Mouse (Mus musculus) intestine, postnatal 0 days (tissue): ENCODE measurements around the gene Mob2. TPM values are rescaled to one million over a fixed set of nuclear protein-coding genes. Genes with fewer than 3 reads are reported as not detected.

ENCODE experiments used
- ATAC-seq: fragments of 200-750 bp; cut with Nextera tagmentation; 2 replicates; pipeline ENCODE4 v1.8.0; 2017; ENCODE audit warnings: mild to moderate bottlenecking, moderate TSS enrichment, moderate library complexity
- H3K27ac ChIP-seq: fragments of 300-500 bp; sonication (generic); 2 replicates; pipeline ENCODE4 v1.5.1; 2014; ENCODE audit warnings: mild to moderate bottlenecking, low read depth, low read length, moderate library complexity
- H3K27me3 ChIP-seq: fragments of 300-500 bp; sonication (generic); replicated peaks from 2 replicates; pipeline ENCODE4 v1.6.1; 2014; ENCODE audit warnings: low read length, mixed read lengths; ENCODE audit not compliant: control insufficient read depth, insufficient read depth
- H3K36me3 ChIP-seq: fragments of 300-500 bp; sonication (generic); 2 replicates; pipeline ENCODE4 v1.6.1; 2014; ENCODE audit warnings: mild to moderate bottlenecking, moderate library complexity; ENCODE audit not compliant: control insufficient read depth, insufficient read depth
- H3K4me1 ChIP-seq: fragments of 300-500 bp; sonication (generic); replicated peaks from 2 replicates; pipeline ENCODE4 v1.6.1; 2014; ENCODE audit warnings: antibody characterized with exemption, low read length, mixed read lengths; ENCODE audit not compliant: control insufficient read depth, insufficient read depth
- H3K4me2 ChIP-seq: fragments of 300-500 bp; sonication (generic); replicated peaks from 2 replicates; pipeline ENCODE4 v1.6.1; 2014; ENCODE audit warnings: low read depth, mild to moderate bottlenecking, moderate library complexity
- H3K4me3 ChIP-seq: fragments of 300-500 bp; sonication (generic); 2 replicates; pipeline ENCODE4 v1.5.1; 2014; ENCODE audit warnings: low read depth, low read length
- H3K9ac ChIP-seq: fragments of 300-500 bp; sonication (generic); 2 replicates; pipeline ENCODE4 v1.6.1; 2014; ENCODE audit warnings: mild to moderate bottlenecking, low read depth, low read length
- H3K9me3 ChIP-seq: fragments of 300-500 bp; sonication (generic); 2 replicates; pipeline ENCODE4 v1.6.1; 2016; ENCODE audit warnings: mixed run types; ENCODE audit not compliant: control insufficient read depth
- CTCF ChIP-seq: sonication (generic); IDR thresholded peaks from 2 replicates; pipeline ENCODE4 v1.5.1; 2016; ENCODE audit warnings: low read depth, mild to moderate bottlenecking, control low read depth, antibody characterized with exemption, moderate library complexity
- WGBS: fragments of 180-500 bp; shearing (Covaris S2); extraction: QIAGEN DNeasy Blood & Tissue Kit; methylation state at CpG from one replicate; pipeline ENCODE4 v1.1.7; 2014; 5-methylcytosine and 5-hydroxymethylcytosine counted together
- polyA plus RNA-seq: library from polyadenylated mRNA; unstranded; fragments of >200 nt; fragmentation: Nextera tagmentation; extraction: Ambion mirVana; gene quantifications from 2 replicates; pipeline ENCODE4 v1.2.1, GENCODE M21; 2015

Gene Mob2
- polyA plus RNA-seq, 1 experiment from 2014 or later, result 54.7 TPM

GRCm38 (mm10) chr7:142094301-142095143 is 33.7 kb upstream of the Mob2 start:
- under 1% methylated on average over 71 of the region's 89 CpGs for WGBS
- H3K9ac ChIP-seq, result peak overlapping the region; percentile 86
- H3K9me3 ChIP-seq, result no peaks in the 10 kb centered on the region
- H3K4me1 ChIP-seq, result 0 out of 2 replicates have a peak, but pooled peaks cover 2% of the 10 kb centered on the region
- H3K36me3 ChIP-seq, result no peaks in the 10 kb centered on the region; the same call in 1 of the 2 replicates
- peak overlapping the region; percentile 74 for H3K27ac ChIP-seq
- H3K4me3 ChIP-seq, result peak overlapping the region; percentile 76
- peak overlapping the region; percentile 95 for H3K4me2 ChIP-seq
- peaks cover 23% of the 10 kb centered on the region; the same call in 1 of the 2 replicates for H3K27me3 ChIP-seq
- no peak for TF ChIP-seq CTCF
- ATAC-seq, result peak; percentile 77

- 39% methylated on average over 6 of the region's 6 CpGs for WGBS
- Histone ChIP-seq H3K4me1 (0 out of 2 replicates have a peak, but pooled peaks cover 2% of the 10 kb centered on the region), H3K36me3 (no peaks in the 10 kb centered on the region; the same call in 1 of the 2 replicates), H3K9me3 (no peaks in the 10 kb centered on the region), H3K27ac (no peak overlapping the region), H3K9ac (peak overlapping the region; percentile 86; the same call in 1 of the 2 replicates), H3K4me3 (peak overlapping the region; percentile 76), H3K4me2 (peak overlapping the region; percentile 95), H3K27me3 (peaks cover 23% of the 10 kb centered on the region; the same call in 1 of the 2 replicates)
- TF ChIP-seq CTCF, result no peak
- no peak for ATAC-seq
These were observed 32.9 kb upstream of the Mob2 start for GRCm38 (mm10) chr7:142093696-142094240.

DNA sequence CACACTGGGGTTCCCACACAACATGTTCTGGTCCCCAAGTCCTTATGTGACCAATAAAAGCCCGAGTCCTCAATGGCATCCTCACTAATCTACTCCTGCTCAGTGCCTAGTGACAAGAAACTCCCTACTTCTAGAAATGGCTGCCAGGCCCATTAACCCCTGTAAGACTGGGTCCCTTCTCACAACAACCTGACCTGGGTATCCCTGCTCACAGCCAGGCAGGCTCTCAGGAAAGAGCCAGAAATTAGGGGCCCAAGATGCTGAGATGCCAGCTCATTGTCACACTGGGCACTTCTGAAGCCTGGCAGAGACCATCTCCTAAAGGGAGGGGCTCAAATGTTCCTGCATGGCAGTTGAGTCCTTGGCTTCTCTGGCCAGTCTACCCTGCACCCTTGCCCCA is 32.1 kb upstream of the Mob2 start:
- no peak overlapping the region for H3K4me3 ChIP-seq
- no peak overlapping the region; the same call in 1 of the 2 replicates for H3K4me2 ChIP-seq

GRCm38 (mm10) chr7:142091848-142092247 is 31.0 kb upstream of the Mob2 start:
- H3K4me2 ChIP-seq, result no peak overlapping the region
- H3K27me3 ChIP-seq, result peaks cover 15% of the 10 kb centered on the region; the same call in 1 of the 2 replicates
- H3K4me1 ChIP-seq, result 0 out of 2 replicates have a peak, but pooled peaks cover 2% of the 10 kb centered on the region
- no peak overlapping the region for H3K9ac ChIP-seq
- no peak for TF ChIP-seq CTCF
- peaks cover 6% of the 10 kb centered on the region; the same call in 1 of the 2 replicates for H3K36me3 ChIP-seq
- no peak overlapping the region for H3K27ac ChIP-seq
- H3K9me3 ChIP-seq, result no peaks in the 10 kb centered on the region
- WGBS, result 24% methylated on average over 4 of the region's 4 CpGs
- H3K4me3 ChIP-seq, result no peak overlapping the region
- no peak for ATAC-seq

More for the DNA sequence above, 32.1 kb upstream of the Mob2 start:
- 63% methylated on average over 1 of the region's 1 CpGs for WGBS
- H3K9ac ChIP-seq, result no peak overlapping the region
- no peak overlapping the region for H3K27ac ChIP-seq
- H3K27me3 ChIP-seq, result peaks cover 23% of the 10 kb centered on the region; the same call in 1 of the 2 replicates
- no peak for ATAC-seq
- 0 out of 2 replicates have a peak, but pooled peaks cover 2% of the 10 kb centered on the region for H3K4me1 ChIP-seq
- peaks cover 2% of the 10 kb centered on the region; the same call in 1 of the 2 replicates for H3K36me3 ChIP-seq
- TF ChIP-seq CTCF, result no peak
- no peaks in the 10 kb centered on the region for H3K9me3 ChIP-seq

DNA sequence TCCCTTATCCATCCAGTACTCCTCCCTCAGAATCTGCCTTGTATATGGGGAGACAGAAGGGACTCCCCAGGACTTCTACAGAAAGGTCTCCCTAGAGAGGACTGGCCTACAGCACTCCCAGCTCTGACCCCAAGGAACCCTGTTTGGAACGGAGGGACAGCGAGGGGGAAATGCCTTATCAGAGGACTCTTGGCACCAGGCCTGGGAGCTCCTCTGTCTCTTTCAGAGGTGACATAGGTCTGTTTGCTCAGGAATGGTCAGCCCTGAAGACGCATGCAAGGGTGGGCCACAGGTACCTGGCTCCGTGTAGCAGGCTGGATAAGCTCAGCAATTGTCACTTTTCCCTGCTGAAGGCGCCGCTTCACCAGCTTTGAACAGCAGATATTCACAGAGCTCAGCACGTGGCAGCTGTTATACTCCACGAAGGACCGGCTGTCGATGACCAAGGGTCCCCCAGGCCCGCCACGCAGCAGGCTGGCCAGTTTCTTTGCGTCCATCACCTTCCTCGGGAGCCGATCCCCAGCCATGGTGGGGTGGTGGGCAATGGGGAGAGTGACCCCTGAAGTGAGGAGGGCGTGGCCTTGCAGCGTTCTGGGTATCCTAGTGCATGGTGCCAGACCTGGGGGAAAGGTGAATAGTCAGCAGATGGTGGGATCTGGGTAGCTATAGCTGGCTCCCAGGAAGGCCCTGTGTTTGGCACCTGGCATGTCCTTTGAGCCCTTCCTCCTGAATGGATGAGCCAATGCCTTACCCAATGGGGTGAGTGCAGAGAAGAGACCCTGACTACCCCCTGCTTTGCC is 29.0 kb upstream of the Mob2 start:
- no peaks in the 10 kb centered on the region for H3K4me1 ChIP-seq
- TF ChIP-seq CTCF, result no peak
- WGBS, result 66% methylated on average over 17 of the region's 17 CpGs
- H3K4me2 ChIP-seq, result no peak overlapping the region
- ATAC-seq, result no peak
- no peaks in the 10 kb centered on the region for H3K9me3 ChIP-seq
- H3K36me3 ChIP-seq, result peaks cover 9% of the 10 kb centered on the region; the same call in 1 of the 2 replicates
- H3K9ac ChIP-seq, result no peak overlapping the region
- H3K27ac ChIP-seq, result no peak overlapping the region
- H3K4me3 ChIP-seq, result no peak overlapping the region
- 0 out of 2 replicates have a peak, but pooled peaks cover 6% of the 10 kb centered on the region for H3K27me3 ChIP-seq
